Mouse (Mus musculus) intestine, embryonic 14.5 days (tissue): ENCODE data around the gene B3gnt7. TPM values are rescaled to one million over a fixed set of nuclear protein-coding genes. Genes with fewer than 3 reads are reported as not detected.
A peak's percentile ranks its signal among the peaks of the same experiment; 100 is the strongest.

Experiments used
- microRNA-seq: library from miRNA; unstranded; fragments of <30 nt; microRNA quantifications from one replicate; pipeline ENCODE4, GENCODE M21; 2016
- polyA plus RNA-seq: library from polyadenylated mRNA; unstranded; fragments of >200 nt; fragmentation: Nextera tagmentation; extraction: Ambion mirVana; gene quantifications from 2 replicates; pipeline ENCODE4 v1.2.1, GENCODE M21; 2014

B3gnt7 gene
- polyA plus RNA-seq, 1 experiment from 2014 or later, result 7.7 TPM

Small RNAs within 50 kb of the gene (microRNA-seq; reads per million reads assigned to microRNA genes)
- gene mmu-mir-3535, result 135 reads per million, percentile 62 among the genes with 10 or more reads in this experiment

Other genes with a start within 250 kb of the B3gnt7 start
- 160 and 174 TPM in 2 replicates for gene Psmd1, start 238.4 kb upstream of the B3gnt7 start, polyA plus RNA-seq
- 1.2 and 2.0 TPM in 2 replicates for gene Htr2b, start 190.9 kb upstream of the B3gnt7 start, polyA plus RNA-seq
- gene Gm21972, start 169.2 kb upstream of the B3gnt7 start, polyA plus RNA-seq, result 0.26 TPM in 1 of 2 replicates, not detected in the other
- 19.1 and 20.7 TPM in 2 replicates for gene Armc9, start 148.1 kb upstream of the B3gnt7 start, polyA plus RNA-seq
- 423 and 436 TPM in 2 replicates for gene Ncl, start 56.6 kb downstream of the B3gnt7 start, polyA plus RNA-seq
- gene Nmur1, start 123.4 kb downstream of the B3gnt7 start, polyA plus RNA-seq, result not detected in 2 replicates
- gene Tex44, start 123.5 kb downstream of the B3gnt7 start, polyA plus RNA-seq, result not detected in 2 replicates
- gene Ptma, start 223.9 kb downstream of the B3gnt7 start, polyA plus RNA-seq, result 2,795 and 2,826 TPM in 2 replicates